Mouse (Mus musculus) left cerebral cortex, postnatal 10 days (tissue): ENCODE measurements around the gene Lrpprc. TPM values are rescaled to one million over a fixed set of nuclear protein-coding genes. Genes with fewer than 3 reads are reported as not detected.

ENCODE experiments used
- DNase-seq, 2 experiments: peaks; one replicate each; pipeline ENCODE4 v3.0.0; 2021 to 2022; ENCODE audit warnings: low spot score in 2 of 2, mixed read lengths in 1 of 2; ENCODE audit errors: extremely low spot score in 1 of 2
- intact Hi-C: fragments of 180-260 bp; cut with DNase I; formaldehyde crosslinking; loops from one replicate; pipeline ENCODE4 v1.15.1; 2025
- total RNA-seq, 2 experiments: library from RNA; stranded (reverse); gene quantifications; 2 replicates each; pipeline ENCODE4 v1.2.3; 2021

Gene Lrpprc
- total RNA-seq, 2 experiments from 2014 or later, result 64.9 to 68.9 TPM

DNA sequence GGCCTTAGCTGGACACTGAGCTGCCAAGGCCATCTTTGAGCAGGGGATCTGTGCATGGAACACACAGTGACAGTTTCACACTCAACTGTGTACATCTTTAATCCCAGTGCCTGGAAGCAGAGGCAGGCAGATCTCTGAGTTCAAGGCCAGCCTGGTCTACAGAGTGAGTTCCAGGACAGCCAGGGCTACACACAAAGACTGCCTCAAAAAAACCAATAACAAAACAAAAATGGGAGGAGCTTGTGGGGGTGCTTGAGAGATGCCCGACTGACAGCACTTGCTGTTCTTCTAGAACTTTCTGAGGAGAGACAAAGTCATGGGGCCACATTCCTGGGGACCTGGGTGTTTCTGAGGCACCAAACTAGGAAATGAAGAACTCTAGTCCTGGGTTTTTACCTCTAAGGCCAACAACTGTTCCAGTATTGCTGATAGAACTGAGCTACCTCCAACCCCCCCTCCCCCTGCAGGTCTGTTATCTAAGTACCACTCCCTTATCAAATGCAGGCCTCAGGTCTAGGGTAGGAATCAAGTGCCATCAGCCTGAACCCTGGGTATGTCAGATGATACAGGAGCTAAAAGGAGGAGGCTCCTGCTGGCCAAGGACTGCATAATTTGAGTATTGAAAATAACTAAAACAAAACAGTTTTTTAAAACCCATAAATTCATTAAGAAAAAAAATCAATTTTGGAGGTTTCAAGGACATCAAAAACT, 62.2 kb downstream of the Lrpprc start:
- no peak for DNase-seq
- intact Hi-C loops, result no loop called here

DNA sequence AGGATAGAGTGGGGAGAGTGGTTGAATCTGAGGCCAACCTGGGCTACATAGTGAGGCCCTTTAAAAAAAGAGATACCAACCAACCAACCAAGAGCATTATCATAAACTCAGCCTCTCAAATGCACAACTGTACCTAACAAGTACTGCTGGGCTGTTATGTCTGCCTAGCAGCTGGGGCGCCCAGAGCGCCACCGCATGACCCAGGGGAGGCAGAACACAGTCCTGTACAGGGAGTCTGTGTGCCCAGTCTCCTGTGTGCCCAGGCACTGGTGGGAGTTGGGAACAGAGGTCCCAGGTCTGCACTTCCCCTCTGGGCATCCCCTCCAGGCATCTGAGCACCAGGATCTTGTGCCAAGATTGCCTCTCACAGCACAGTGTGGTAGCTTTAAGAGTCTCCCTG, 65.4 kb downstream of the Lrpprc start:
- intact Hi-C loops, result no loop called here
- DNase-seq, result no peak

GRCm38 (mm10) chr17:84724028-84724427, 66.6 kb downstream of the Lrpprc start:
- intact Hi-C loops, result no loop called here
- DNase-seq, result no peak

GRCm38 (mm10) chr17:84719105-84719504, 71.5 kb downstream of the Lrpprc start:
- no peak for DNase-seq
- intact Hi-C loops, result no loop called here

GRCm38 (mm10) chr17:84717416-84717815, 73.2 kb downstream of the Lrpprc start:
- intact Hi-C loops, result no loop called here
- DNase-seq, result no peak

DNA sequence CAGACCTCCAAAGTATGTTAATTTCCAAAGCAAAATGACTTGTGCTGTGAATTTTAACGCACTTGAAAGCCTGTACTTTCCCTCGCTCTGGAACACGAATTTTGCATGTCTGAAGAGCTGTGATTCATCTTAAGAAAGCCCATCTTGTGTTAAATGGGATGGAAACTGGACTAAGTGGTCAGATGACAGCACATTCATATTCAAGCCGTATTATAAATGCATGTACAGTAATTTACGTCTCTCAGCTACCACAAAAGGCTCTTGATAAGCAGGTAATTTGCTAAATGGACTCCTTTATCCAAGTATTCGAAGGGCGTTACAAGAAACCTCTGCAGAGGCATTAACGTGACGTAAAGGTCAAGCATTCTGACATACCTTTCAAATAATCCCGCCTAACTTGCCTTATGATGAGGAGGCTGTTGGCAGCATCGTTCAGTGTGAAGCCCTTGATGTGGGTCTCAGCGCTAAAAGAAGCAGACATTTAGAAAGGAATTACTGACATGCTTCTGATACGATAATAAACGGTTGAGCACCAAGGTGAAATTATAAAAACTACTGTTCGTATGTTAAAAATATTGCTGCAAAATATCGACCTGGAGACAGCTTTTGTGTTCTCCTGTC, 74.2 kb downstream of the Lrpprc start:
- intact Hi-C loops, result no loop called here
- no peak for DNase-seq

DNA sequence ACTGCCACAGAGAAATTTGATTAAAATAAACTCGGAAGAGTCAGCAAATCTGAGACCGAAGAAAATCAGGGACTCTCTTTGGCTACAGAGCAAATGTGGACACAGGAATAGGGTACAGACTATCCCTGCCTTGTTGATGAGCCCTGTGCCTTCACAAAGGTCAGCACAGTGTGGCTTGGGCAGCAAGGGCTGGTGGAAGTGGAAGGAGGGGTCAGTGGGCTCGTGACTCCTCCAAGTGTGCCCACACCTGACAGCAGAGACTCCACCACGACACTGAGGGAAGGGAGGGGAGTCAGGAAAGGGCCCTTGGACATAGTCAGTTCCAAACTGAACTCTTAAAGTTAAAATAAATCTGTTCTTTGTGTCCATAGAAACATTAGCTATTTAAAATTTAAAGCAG, 75.7 kb downstream of the Lrpprc start:
- DNase-seq, result no peak
- intact Hi-C loops, result loop anchor here (5.0 kb wide), 1 partner anchor 32 kb away; no protein-coding TSS in a partner anchor

DNA sequence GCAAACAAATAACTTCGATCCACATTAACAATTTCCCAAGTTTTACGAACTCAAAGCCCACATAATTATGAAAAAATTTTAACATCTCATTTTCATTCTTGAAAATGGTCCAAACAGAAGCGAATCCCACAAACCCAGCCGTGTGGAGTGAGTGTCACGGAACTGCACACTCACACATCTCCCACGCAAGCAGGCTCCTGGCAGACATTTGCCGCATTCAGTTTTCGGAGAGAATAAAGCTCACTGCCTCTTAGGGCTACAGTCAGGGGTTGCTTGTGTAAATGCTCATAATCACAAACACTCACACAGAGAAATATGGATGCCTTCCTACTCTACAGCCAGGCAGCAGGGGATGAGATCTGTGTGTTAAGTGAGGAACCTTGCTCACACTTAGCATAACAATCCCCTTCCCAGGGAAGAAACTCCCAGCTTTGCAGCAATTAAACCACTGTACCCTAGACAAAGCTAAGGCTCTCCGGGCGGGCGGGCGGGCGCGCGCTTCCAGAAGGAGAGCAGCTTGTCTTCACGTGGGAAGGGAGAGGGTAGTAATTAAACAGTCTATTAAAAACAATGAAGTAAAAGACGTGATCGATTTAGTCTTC, 76.9 kb downstream of the Lrpprc start:
- no peak for DNase-seq

DNA sequence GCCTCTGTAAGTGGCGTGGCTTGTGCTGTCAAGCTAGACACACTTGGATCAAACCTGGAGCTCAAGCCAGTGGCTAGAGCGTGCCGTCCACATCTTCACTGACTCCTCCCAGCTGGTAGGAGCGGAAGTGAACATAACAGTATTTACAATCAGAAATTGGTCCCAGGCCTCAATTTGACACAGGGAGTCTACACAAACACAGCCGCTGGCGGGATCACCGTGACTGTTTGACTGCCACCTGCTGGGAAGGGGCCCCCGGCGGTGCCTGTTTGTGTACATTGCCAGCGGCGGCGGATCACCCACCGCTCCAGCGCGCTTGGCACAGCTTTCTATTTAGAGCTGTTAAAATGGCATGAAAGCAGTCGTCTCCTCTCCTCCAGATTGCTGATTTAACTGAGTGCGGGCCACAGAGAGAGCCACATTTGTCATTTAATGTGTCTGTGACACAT, 81.2 kb downstream of the Lrpprc start:
- peak; percentile 37 to 70 for DNase-seq
- intact Hi-C loops, result no loop called here

More for the DNA sequence above, 76.9 kb downstream of the Lrpprc start:
- intact Hi-C loops, result loop anchor here (5.0 kb wide), 1 partner anchor 34 kb away; no protein-coding TSS in a partner anchor

- no peak for DNase-seq
- intact Hi-C loops, result no loop called here
These were observed 81.8 kb downstream of the Lrpprc start for GRCm38 (mm10) chr17:84708818-84709217.

- DNase-seq, result no peak
- intact Hi-C loops, result no loop called here
These were observed 83.2 kb downstream of the Lrpprc start for GRCm38 (mm10) chr17:84707407-84707806.

DNA sequence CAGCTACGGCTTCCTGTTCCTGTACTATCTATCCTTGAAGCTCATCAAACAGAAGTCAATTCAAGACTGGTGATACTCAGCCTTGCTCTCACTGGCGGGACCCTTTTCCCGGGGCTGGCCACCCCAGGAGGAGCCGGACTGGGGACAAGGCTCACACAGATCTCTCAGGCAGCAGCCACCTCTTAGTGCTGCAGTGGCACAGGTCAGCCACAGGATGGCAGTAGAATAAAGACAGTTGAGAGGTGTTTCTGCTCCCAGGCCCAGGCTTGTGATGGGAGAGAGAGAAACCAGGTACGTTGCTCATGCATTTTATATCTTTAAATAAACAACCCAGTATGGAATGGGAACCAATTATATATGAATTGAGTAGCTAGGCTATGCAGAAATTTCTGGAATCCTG, 91.9 kb downstream of the Lrpprc start:
- intact Hi-C loops, result no loop called here
- peak; percentile 55 to 70 for DNase-seq

DNA sequence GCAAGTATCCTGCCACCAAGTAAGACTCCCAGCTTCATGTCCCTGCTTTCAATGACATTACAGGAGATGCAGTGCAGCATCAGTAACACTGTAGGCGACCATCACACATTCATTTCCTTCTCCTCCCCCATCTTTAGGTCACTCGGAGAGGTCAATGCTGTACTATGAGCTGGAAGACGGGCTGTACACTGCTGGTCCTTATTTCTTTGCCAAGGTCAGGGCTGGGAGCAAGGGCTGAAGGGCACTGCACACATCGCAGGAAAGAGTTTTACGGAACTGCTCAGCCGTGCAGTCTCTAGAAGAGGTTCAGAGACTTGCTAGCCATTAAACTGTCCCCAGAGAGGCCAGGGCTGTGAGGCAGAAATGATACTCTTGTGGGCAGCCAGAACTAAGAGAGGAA, 94.1 kb downstream of the Lrpprc start:
- DNase-seq, result no peak
- intact Hi-C loops, result no loop called here

DNA sequence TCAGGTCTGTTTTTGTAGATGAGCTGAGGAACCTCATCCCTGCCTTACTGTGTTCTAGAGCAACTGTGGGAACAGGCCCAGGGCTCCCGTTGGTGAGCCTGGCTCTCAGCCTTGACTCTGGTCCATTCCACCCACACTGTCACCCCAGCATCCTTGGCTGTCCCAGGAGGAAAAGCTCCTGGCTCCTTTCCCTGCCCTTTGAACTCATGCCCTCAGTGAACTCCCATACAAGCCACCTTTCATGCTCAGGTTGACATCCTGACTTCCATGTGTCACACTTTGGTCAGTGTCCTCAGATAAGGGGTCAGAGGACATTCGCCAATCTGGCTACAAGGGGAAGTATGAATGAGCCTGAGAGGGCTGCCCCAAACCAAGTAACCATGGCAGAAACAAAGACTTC, 96.8 kb downstream of the Lrpprc start:
- DNase-seq, result no peak
- intact Hi-C loops, result no loop called here

DNA sequence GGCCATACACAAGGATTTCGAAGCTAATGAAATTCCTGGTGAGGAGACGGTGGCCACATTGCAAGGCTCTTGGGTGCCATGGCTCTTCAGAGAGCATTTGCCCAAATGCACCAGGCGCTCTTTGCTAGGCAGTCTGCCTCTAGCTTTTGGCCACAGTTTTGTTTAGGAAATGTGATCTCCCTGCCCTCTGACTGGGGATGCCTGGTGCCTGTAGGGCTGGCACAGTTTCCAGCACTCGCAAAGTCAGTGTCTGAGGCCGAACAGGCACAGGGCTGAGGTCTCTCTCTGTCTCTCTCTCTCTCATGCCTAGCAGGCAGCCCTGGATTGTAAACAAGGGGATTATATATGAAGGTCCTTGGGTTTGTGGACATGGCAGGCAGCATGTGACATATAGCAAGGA, 100.5 kb downstream of the Lrpprc start:
- intact Hi-C loops, result no loop called here
- DNase-seq, result no peak

DNA sequence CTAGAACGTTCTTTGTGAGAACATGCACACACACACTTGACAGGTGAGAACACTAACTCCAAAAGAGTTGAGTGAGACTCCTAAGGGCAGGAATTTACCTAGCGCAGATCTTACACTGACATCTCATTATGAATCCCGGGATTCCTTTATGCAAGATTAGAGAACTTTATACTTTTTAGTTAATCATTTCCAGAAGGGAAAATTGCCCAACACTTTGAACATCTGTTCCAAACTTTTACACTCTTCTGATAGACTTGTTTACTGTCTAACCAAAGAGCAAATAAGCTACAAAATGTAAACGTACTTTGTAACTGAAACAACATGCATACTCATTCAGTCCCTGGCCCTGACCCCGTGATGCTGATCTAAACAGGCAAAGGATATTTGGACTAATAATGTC, 101.3 kb downstream of the Lrpprc start:
- DNase-seq, result no peak
- intact Hi-C loops, result no loop called here

- no peak for DNase-seq
These were observed 101.8 kb downstream of the Lrpprc start for GRCm38 (mm10) chr17:84688834-84689233.

DNA sequence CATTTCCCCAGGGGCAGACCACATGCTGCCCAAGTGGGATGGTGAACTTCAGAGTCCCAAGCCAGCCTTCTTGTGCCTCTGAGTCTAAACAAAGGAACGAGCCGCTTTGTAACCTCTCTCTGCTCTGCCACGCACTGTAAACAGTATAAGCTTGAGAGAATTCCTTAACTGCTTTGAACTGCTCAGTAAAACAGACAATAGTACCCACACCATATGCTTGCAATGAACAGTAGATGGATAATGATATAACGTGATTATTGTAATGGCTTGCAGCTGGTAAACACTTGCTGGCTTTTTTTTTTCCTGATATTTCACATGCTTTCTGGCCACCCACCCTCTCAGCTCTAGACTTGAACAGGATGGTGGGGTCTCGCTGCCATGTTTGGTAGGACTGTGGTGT, 102.6 kb downstream of the Lrpprc start:
- DNase-seq, result no peak
- intact Hi-C loops, result no loop called here

More at GRCm38 (mm10) chr17:84688834-84689233, 101.8 kb downstream of the Lrpprc start:
- intact Hi-C loops, result no loop called here

GRCm38 (mm10) chr17:84685286-84685685, 105.3 kb downstream of the Lrpprc start:
- no peak for DNase-seq
- intact Hi-C loops, result no loop called here

- intact Hi-C loops, result no loop called here
- DNase-seq, result no peak
These were observed 106.3 kb downstream of the Lrpprc start for GRCm38 (mm10) chr17:84684284-84684683.
